Mouse (Mus musculus): ENCODE data around the gene Uhrf1. TPM values are rescaled to one million over a fixed set of nuclear protein-coding genes. Genes with fewer than 3 reads are reported as not detected.

The Uhrf1 gene
- polyA plus RNA-seq, 2 experiments = 76.0 to 86.2 TPM

- no peak for TF ChIP-seq EP300 (IDR thresholded peaks at IDR 0.05; ENCODE audit: low read depth)
- WGBS (ENCODE audit: insufficient replicate concordance) = 58% methylated on average over 3 of the region's 3 CpGs
- DNase-seq (ENCODE audit: low read depth in 3 of 3, low spot score in 3 of 3) (no peak), ATAC-seq (ENCODE audit: insufficient read depth) (no peak)
- Histone ChIP-seq H3K36me3 (replicated peaks; ENCODE audit: control insufficient read depth, insufficient read depth, low read depth) (peaks cover 25% of the 10 kb centered on the region), H3K4me1 (replicated peaks; ENCODE audit: control insufficient read depth in 2 of 2, insufficient read depth in 2 of 2, low read length in 1 of 2) (peaks cover 0 to 6% of the 10 kb centered on the region in 2 experiments; a peak in 2 of 4 replicates), H3K27ac (no peak overlapping the region), H3K27me3 (ENCODE audit: control insufficient read depth, insufficient read depth, low read length) (no peaks in the 10 kb centered on the region), H3K9me3 (ENCODE audit: control insufficient read depth, low read length) (no peaks in the 10 kb centered on the region), H3K4me3 (ENCODE audit: insufficient read depth in 1 of 2, low read depth in 2 of 2, low read length in 2 of 2) (no peak overlapping the region), H3K9ac (replicated peaks) (no peak overlapping the region), H3K4me2 (ENCODE audit: low read depth) (no peak overlapping the region)
Measured at GRCm38 (mm10) chr17:56262645-56263094, 40.5 kb upstream of the Uhrf1 start.

- TF ChIP-seq CTCF (IDR thresholded peaks at IDR 0.05; ENCODE audit: low read depth) = peak; percentile 95
- TF ChIP-seq EP300 (IDR thresholded peaks at IDR 0.05; ENCODE audit: low read depth) = no peak
Measured at GRCm38 (mm10) chr17:56264020-56264419, 39.1 kb upstream of the Uhrf1 start.

GRCm38 (mm10) chr17:56265011-56265410 lies 38.1 kb upstream of the Uhrf1 start:
- H3K4me1 ChIP-seq (replicated peaks; ENCODE audit: control insufficient read depth in 2 of 2, insufficient read depth in 2 of 2, low read length in 1 of 2) = peaks cover 3 to 12% of the 10 kb centered on the region in 2 experiments; a peak in 2 of 4 replicates
- no peak overlapping the region for H3K27ac ChIP-seq
- ATAC-seq (ENCODE audit: insufficient read depth) (no peak), DNase-seq (ENCODE audit: low read depth in 3 of 3, low spot score in 3 of 3) (no peak)
- H3K4me3 ChIP-seq (ENCODE audit: insufficient read depth in 1 of 2, low read depth in 2 of 2, low read length in 2 of 2) = no peak overlapping the region
- H3K27me3 ChIP-seq (ENCODE audit: control insufficient read depth, insufficient read depth, low read length) = no peaks in the 10 kb centered on the region
- no peaks in the 10 kb centered on the region for H3K9me3 ChIP-seq (ENCODE audit: control insufficient read depth, low read length)
- 70% methylated on average over 4 of the region's 4 CpGs for WGBS (ENCODE audit: insufficient replicate concordance)
- peaks cover 11% of the 10 kb centered on the region for H3K36me3 ChIP-seq (replicated peaks; ENCODE audit: control insufficient read depth, insufficient read depth, low read depth)
- TF ChIP-seq EP300 (IDR thresholded peaks at IDR 0.05; ENCODE audit: low read depth) (no peak), CTCF (IDR thresholded peaks at IDR 0.05; ENCODE audit: low read depth) (no peak)
- no peak overlapping the region for H3K4me2 ChIP-seq (ENCODE audit: low read depth)
- H3K9ac ChIP-seq (replicated peaks) = no peak overlapping the region

More at GRCm38 (mm10) chr17:56264020-56264419, 39.1 kb upstream of the Uhrf1 start:
- Histone ChIP-seq H3K27ac (no peak overlapping the region), H3K36me3 (replicated peaks; ENCODE audit: control insufficient read depth, insufficient read depth, low read depth) (peaks cover 20% of the 10 kb centered on the region), H3K4me2 (ENCODE audit: low read depth) (no peak overlapping the region), H3K4me1 (replicated peaks; ENCODE audit: control insufficient read depth in 2 of 2, insufficient read depth in 2 of 2, low read length in 1 of 2) (peaks cover 3 to 5% of the 10 kb centered on the region in 2 experiments; a peak in 2 of 4 replicates), H3K9me3 (ENCODE audit: control insufficient read depth, low read length) (no peaks in the 10 kb centered on the region), H3K9ac (replicated peaks) (no peak overlapping the region), H3K27me3 (ENCODE audit: control insufficient read depth, insufficient read depth, low read length) (no peaks in the 10 kb centered on the region), H3K4me3 (ENCODE audit: insufficient read depth in 1 of 2, low read depth in 2 of 2, low read length in 2 of 2) (no peak overlapping the region)
- WGBS (ENCODE audit: insufficient replicate concordance) = 20% methylated on average over 8 of the region's 8 CpGs
- ATAC-seq (ENCODE audit: insufficient read depth) = peak; percentile 54
- peak; percentile 54 to 60 (median 55) for DNase-seq (ENCODE audit: low read depth in 3 of 3, low spot score in 3 of 3)

GRCm38 (mm10) chr17:56265869-56266268 lies 37.3 kb upstream of the Uhrf1 start:
- Histone ChIP-seq H3K4me3 (ENCODE audit: insufficient read depth in 1 of 2, low read depth in 2 of 2, low read length in 2 of 2) (no peak overlapping the region), H3K27me3 (ENCODE audit: control insufficient read depth, insufficient read depth, low read length) (no peaks in the 10 kb centered on the region), H3K4me2 (ENCODE audit: low read depth) (no peak overlapping the region), H3K9me3 (ENCODE audit: control insufficient read depth, low read length) (no peaks in the 10 kb centered on the region), H3K9ac (replicated peaks) (no peak overlapping the region), H3K36me3 (replicated peaks; ENCODE audit: control insufficient read depth, insufficient read depth, low read depth) (peaks cover 7% of the 10 kb centered on the region), H3K27ac (no peak overlapping the region), H3K4me1 (replicated peaks; ENCODE audit: control insufficient read depth in 2 of 2, insufficient read depth in 2 of 2, low read length in 1 of 2) (peaks cover 3 to 12% of the 10 kb centered on the region in 2 experiments; a peak in 2 of 4 replicates)
- TF ChIP-seq EP300 (IDR thresholded peaks at IDR 0.05; ENCODE audit: low read depth) (no peak), CTCF (IDR thresholded peaks at IDR 0.05; ENCODE audit: low read depth) (no peak)
- no peak for DNase-seq (ENCODE audit: low read depth in 3 of 3, low spot score in 3 of 3)
- ATAC-seq (ENCODE audit: insufficient read depth) = no peak
- WGBS (ENCODE audit: insufficient replicate concordance) = 73% methylated on average over 3 of the region's 3 CpGs

GRCm38 (mm10) chr17:56266271-56266670 lies 36.9 kb upstream of the Uhrf1 start:
- Histone ChIP-seq H3K4me3 (ENCODE audit: insufficient read depth in 1 of 2, low read depth in 2 of 2, low read length in 2 of 2) (no peak overlapping the region), H3K36me3 (replicated peaks; ENCODE audit: control insufficient read depth, insufficient read depth, low read depth) (peaks cover 7% of the 10 kb centered on the region), H3K4me2 (ENCODE audit: low read depth) (no peak overlapping the region), H3K27me3 (ENCODE audit: control insufficient read depth, insufficient read depth, low read length) (no peaks in the 10 kb centered on the region), H3K9me3 (ENCODE audit: control insufficient read depth, low read length) (no peaks in the 10 kb centered on the region), H3K4me1 (replicated peaks; ENCODE audit: control insufficient read depth in 2 of 2, insufficient read depth in 2 of 2, low read length in 1 of 2) (peaks cover 3 to 12% of the 10 kb centered on the region in 2 experiments; a peak in 2 of 4 replicates), H3K27ac (no peak overlapping the region), H3K9ac (replicated peaks) (no peak overlapping the region)
- DNase-seq (ENCODE audit: low read depth in 3 of 3, low spot score in 3 of 3) = no peak
- TF ChIP-seq EP300 (IDR thresholded peaks at IDR 0.05; ENCODE audit: low read depth) = no peak
- TF ChIP-seq CTCF (IDR thresholded peaks at IDR 0.05; ENCODE audit: low read depth) = no peak
- 59% methylated on average over 3 of the region's 3 CpGs for WGBS (ENCODE audit: insufficient replicate concordance)
- no peak for ATAC-seq (ENCODE audit: insufficient read depth)

Data from liver, embryonic 14.5 days (tissue).